Mouse (Mus musculus) heart, embryonic 13.5 days (tissue): ENCODE measurements around the gene Nppb. TPM values are rescaled to one million over a fixed set of nuclear protein-coding genes. Genes with fewer than 3 reads are reported as not detected.

Experiments
- polyA plus RNA-seq: library from polyadenylated mRNA; unstranded; fragments of >200 nt; fragmentation: Nextera tagmentation; extraction: Ambion mirVana; gene quantifications from 2 replicates; pipeline ENCODE4 v1.2.1, GENCODE M21; 2015

Gene Nppb
- polyA plus RNA-seq, 1 experiment from 2014 or later = 187 TPM

Other genes with a start within 250 kb of the Nppb start
- 8.5 and 9.1 TPM in 2 replicates for gene Zfp984, start 176.0 kb upstream of the Nppb start, polyA plus RNA-seq
- 3.6 and 3.9 TPM in 2 replicates for gene Zfp933, start 137.4 kb upstream of the Nppb start, polyA plus RNA-seq
- gene Miip, start 117.0 kb upstream of the Nppb start, polyA plus RNA-seq = 27.2 and 27.6 TPM in 2 replicates
- gene Fv1, start 116.8 kb upstream of the Nppb start, polyA plus RNA-seq = 7.5 and 8.0 TPM in 2 replicates
- gene Mfn2, start 81.1 kb upstream of the Nppb start, polyA plus RNA-seq = 102 and 105 TPM in 2 replicates
- 43.7 and 49.2 TPM in 2 replicates for gene Plod1, start 49.0 kb upstream of the Nppb start, polyA plus RNA-seq
- 12.4 and 13.0 TPM in 2 replicates for gene 2510039O18Rik, start 44.9 kb upstream of the Nppb start, polyA plus RNA-seq
- 4,587 and 5,670 TPM in 2 replicates for gene Nppa, start 14.9 kb downstream of the Nppb start, polyA plus RNA-seq
- 5.8 and 6.5 TPM in 2 replicates for gene Clcn6, start 53.0 kb downstream of the Nppb start, polyA plus RNA-seq
- gene Mthfr, start 53.3 kb downstream of the Nppb start, polyA plus RNA-seq = 11.4 and 11.7 TPM in 2 replicates
- 15.4 and 17.6 TPM in 2 replicates for gene Agtrap, start 102.2 kb downstream of the Nppb start, polyA plus RNA-seq
- 33.3 and 39.0 TPM in 2 replicates for gene Mad2l2, start 144.6 kb downstream of the Nppb start, polyA plus RNA-seq
- 0.03 and 0.05 TPM in 2 replicates for gene Draxin, start 144.9 kb downstream of the Nppb start, polyA plus RNA-seq
- gene Fbxo6, start 166.4 kb downstream of the Nppb start, polyA plus RNA-seq = 18.6 and 19.6 TPM in 2 replicates
- gene Fbxo44, start 174.7 kb downstream of the Nppb start, polyA plus RNA-seq = 20.9 and 26.9 TPM in 2 replicates
- 1.0 and 1.6 TPM in 2 replicates for gene Fbxo2, start 174.8 kb downstream of the Nppb start, polyA plus RNA-seq